Mouse (Mus musculus): ENCODE measurements around the gene Itpk1. TPM values are rescaled to one million over a fixed set of nuclear protein-coding genes. Genes with fewer than 3 reads are reported as not detected.

The Itpk1 gene
- total RNA-seq, 2 experiments from 2014 or later, result 0.98 TPM; not detected in 1

DNA sequence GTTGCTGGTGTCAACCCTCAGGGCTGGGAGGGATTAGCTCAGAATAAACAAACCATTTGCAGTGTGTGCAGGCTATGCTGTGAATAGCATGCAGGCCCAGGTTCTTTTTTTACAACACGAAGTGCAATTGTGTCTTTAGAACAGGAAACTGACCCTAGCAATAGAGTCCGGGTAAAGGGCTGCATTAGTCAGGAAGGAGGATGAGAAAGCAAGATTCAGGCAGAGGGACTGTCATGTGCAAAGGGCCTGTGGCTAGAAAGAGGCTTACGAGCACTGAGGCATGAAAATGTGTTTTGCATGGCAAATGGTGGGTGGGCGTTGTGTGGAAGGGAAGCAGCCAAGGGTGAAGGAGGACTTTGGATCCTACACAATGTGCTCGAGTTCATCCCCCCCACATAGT lies 176.7 kb downstream of the Itpk1 start:
- no peak for ATAC-seq (replicated peaks; ENCODE audit: low FRiP score, poor library complexity, severe bottlenecking)

DNA sequence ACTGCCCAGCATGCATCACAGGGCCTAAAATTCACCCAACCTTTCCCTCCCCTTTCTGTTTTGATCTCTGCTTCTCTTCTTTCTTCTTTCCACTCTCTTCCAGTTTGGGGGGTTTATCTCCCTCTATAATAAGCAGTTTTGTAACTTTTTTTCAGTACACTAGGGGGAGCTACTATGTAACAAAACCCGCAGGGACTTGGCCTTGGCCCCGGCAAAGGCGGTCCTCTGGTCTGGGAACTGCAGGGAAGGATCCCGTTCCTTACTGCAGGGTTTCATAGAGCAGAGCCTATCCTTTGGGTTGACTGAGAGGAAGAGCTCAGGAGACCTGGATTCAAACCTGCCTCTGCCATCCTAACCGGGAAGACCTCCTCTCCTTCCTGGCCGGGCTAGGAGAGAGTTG lies 180.0 kb downstream of the Itpk1 start:
- no peak for ATAC-seq (replicated peaks; ENCODE audit: low FRiP score, poor library complexity, severe bottlenecking)

DNA sequence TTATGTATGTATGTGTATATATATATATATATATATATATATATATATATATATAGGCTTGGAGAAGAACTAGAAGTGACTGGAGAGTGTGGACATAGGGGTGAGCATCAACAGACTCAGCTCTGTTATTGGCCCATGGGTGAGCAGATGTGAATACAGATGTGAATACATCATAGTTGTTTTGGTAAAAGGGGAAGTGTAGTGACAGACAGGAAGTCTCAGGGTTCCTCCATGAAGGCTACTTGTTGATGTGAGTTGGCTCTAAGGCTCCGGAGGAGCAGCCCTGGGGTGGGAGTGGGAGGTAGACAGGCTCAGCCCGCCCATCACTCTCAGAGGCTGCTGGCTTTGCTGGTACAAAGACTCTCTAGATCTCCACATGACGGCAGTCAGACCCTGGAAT lies 180.5 kb downstream of the Itpk1 start:
- ATAC-seq (replicated peaks; ENCODE audit: low FRiP score, poor library complexity, severe bottlenecking), result no peak

DNA sequence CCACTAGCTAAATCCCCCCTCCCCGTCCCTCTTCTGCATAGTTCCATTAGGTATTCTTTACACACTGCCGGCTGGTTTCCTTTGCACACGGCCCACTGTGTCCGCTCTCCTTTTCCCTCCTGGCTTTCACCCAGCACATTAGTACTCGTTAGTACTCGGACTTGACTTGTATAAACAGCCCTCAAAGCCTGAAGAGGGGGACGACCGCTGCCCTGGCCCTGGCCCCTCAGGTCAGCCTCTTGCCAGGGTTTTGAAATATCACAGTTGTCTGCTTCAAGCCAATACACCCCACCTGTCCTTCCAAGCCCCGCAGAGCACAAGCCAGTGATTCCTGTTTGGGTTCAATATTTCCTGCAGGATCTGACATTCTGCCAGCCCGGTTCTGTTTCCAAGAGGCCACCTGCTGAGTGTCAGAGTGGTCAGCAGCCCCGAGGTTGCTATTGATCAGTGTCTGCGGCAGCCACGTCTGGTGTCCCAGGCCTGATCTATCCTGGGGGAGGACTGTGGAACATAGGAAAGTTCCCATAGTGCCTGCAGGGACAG lies 182.9 kb downstream of the Itpk1 start:
- no peak for ATAC-seq (replicated peaks; ENCODE audit: low FRiP score, poor library complexity, severe bottlenecking)

DNA sequence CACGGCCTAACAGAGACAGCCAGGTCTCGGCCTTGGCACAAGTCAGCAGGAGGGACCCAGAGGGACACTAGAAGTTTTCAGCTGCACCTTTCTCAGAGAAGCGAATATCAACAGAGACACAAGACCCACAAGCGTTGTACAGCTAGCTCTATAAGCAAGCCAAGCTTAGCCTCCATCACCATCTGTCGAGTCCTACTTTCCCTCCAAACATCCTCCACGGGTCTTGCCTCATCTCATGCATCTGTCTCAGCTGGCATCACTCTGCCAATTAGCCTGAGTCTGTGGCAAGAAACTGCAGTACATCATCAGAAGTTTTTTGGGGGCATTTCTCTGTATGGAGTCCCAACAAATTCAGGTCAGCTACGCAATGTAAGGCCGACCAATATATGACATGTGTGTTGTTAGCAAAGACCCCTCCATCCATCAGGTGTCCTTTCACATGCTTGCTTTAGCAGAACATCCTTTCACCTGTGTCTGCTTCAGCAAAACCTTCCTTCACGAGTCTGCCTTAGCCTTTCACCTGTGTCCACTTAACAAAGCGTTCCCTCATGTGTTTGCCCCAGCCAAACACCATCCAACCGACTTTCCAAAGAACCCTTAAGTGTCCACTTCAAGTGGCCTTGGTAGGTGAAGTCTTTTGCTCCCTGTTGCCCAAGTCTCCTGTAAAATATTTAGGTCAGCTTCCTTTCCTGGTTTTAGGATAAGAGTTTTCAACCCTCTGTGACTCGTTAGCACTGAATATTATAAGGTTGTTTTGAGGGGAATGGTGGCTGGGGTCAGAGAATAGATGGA lies 184.6 kb downstream of the Itpk1 start:
- ATAC-seq (replicated peaks; ENCODE audit: low FRiP score, poor library complexity, severe bottlenecking), result no peak

Other genes starting within 250 kb of the Itpk1 start
- 11.9 and 15.9 TPM in 2 replicates for gene Golga5, start 235.8 kb downstream of the Itpk1 start, total RNA-seq (2015; ENCODE audit: low replicate concordance)
- 20.3 and 20.7 TPM in 2 replicates for gene Golga5, start 235.8 kb downstream of the Itpk1 start, total RNA-seq (2017; ENCODE audit: low replicate concordance)
- gene Chga, start 150.0 kb downstream of the Itpk1 start, total RNA-seq (2015; ENCODE audit: low replicate concordance), result not detected in 2 replicates
- not detected in 2 replicates for gene Chga, start 150.0 kb downstream of the Itpk1 start, total RNA-seq (2017; ENCODE audit: low replicate concordance)
- gene Moap1, start 38.7 kb upstream of the Itpk1 start, total RNA-seq (2015; ENCODE audit: low replicate concordance), result 10.1 and 10.5 TPM in 2 replicates
- 8.2 TPM in 1 of 2 replicates, not detected in the other for gene Moap1, start 38.7 kb upstream of the Itpk1 start, total RNA-seq (2017; ENCODE audit: low replicate concordance)
- gene Tmem251, start 38.8 kb upstream of the Itpk1 start, total RNA-seq (2015; ENCODE audit: low replicate concordance), result 2.9 and 3.4 TPM in 2 replicates
- gene Tmem251, start 38.8 kb upstream of the Itpk1 start, total RNA-seq (2017; ENCODE audit: low replicate concordance), result 2.2 TPM in 1 of 2 replicates, not detected in the other
- not detected in 2 replicates for gene Gm28051, start 52.8 kb upstream of the Itpk1 start, total RNA-seq (2015; ENCODE audit: low replicate concordance)
- gene Gm28051, start 52.8 kb upstream of the Itpk1 start, total RNA-seq (2017; ENCODE audit: low replicate concordance), result not detected in 2 replicates
- gene Gon7, start 52.9 kb upstream of the Itpk1 start, total RNA-seq (2015; ENCODE audit: low replicate concordance), result 10.5 and 17.2 TPM in 2 replicates
- 7.3 and 15.9 TPM in 2 replicates for gene Gon7, start 52.9 kb upstream of the Itpk1 start, total RNA-seq (2017; ENCODE audit: low replicate concordance)
- 15.5 and 16.6 TPM in 2 replicates for gene Ubr7, start 53.0 kb upstream of the Itpk1 start, total RNA-seq (2015; ENCODE audit: low replicate concordance)
- gene Ubr7, start 53.0 kb upstream of the Itpk1 start, total RNA-seq (2017; ENCODE audit: low replicate concordance), result 13.8 and 24.4 TPM in 2 replicates
- gene Gm20604, start 53.7 kb upstream of the Itpk1 start, total RNA-seq (2015; ENCODE audit: low replicate concordance), result 6.1 and 21.0 TPM in 2 replicates
- gene Gm20604, start 53.7 kb upstream of the Itpk1 start, total RNA-seq (2017; ENCODE audit: low replicate concordance), result 9.1 and 12.9 TPM in 2 replicates
- 37.8 and 41.5 TPM in 2 replicates for gene Btbd7, start 173.5 kb upstream of the Itpk1 start, total RNA-seq (2015; ENCODE audit: low replicate concordance)
- 42.5 and 43.9 TPM in 2 replicates for gene Btbd7, start 173.5 kb upstream of the Itpk1 start, total RNA-seq (2017; ENCODE audit: low replicate concordance)
- gene Cox8c, start 194.4 kb upstream of the Itpk1 start, total RNA-seq (2015; ENCODE audit: low replicate concordance), result not detected in 2 replicates
- not detected in 2 replicates for gene Cox8c, start 194.4 kb upstream of the Itpk1 start, total RNA-seq (2017; ENCODE audit: low replicate concordance)
- not detected in 2 replicates for gene Unc79, start 243.9 kb upstream of the Itpk1 start, total RNA-seq (2015; ENCODE audit: low replicate concordance)
- 0.51 TPM in 1 of 2 replicates, not detected in the other for gene Unc79, start 243.9 kb upstream of the Itpk1 start, total RNA-seq (2017; ENCODE audit: low replicate concordance)

Measured in erythroid progenitor cell, adult 5-6 weeks (primary cell).